Mouse (Mus musculus) liver, embryonic 14.5 days (tissue): Measurements from ENCODE around the gene Paqr7. TPM values are rescaled to one million over a fixed set of nuclear protein-coding genes. Genes with fewer than 3 reads are reported as not detected.
"Not testable (repeated sequence)": the region's sequence is repeated elsewhere in the genome, so short reads cannot be mapped to it uniquely, and the experiment has no call there.

Experiments used
- ATAC-seq: fragments of 200-750 bp; cut with Nextera tagmentation; 2 replicates; pipeline ENCODE4 v1.8.0; 2017; ENCODE audit warnings: moderate number of reproducible peaks, mild to moderate bottlenecking, moderate library complexity; ENCODE audit not compliant: insufficient read depth
- DNase-seq, 3 experiments: peaks; one replicate each; pipeline ENCODE4 v3.0.0-alpha.2; 2012 to 2013; ENCODE audit warnings: low read depth in 3 of 3, low spot score in 3 of 3
- H3K27ac ChIP-seq: fragments of 300-500 bp; sonication (generic); 2 replicates; pipeline ENCODE4 v1.5.1; 2014; ENCODE audit warnings: moderate library complexity, mild to moderate bottlenecking, control low read depth, inconsistent platforms
- H3K27me3 ChIP-seq: fragments of 300-500 bp; sonication (generic); 2 replicates; pipeline ENCODE4 v1.6.1; 2014; ENCODE audit warnings: mild to moderate bottlenecking, low read length, moderate library complexity; ENCODE audit not compliant: control insufficient read depth, insufficient read depth
- H3K36me3 ChIP-seq: fragments of 300-500 bp; sonication (generic); replicated peaks from 2 replicates; pipeline ENCODE4 v1.6.1; 2014; ENCODE audit warnings: low read depth; ENCODE audit not compliant: control insufficient read depth, insufficient read depth
- H3K4me1 ChIP-seq, 2 experiments: fragments of 200-500 bp in 1 of 2; fragments of 300-500 bp in 1 of 2; sonication (generic) in 1 of 2; replicated peaks; 2 replicates each; pipeline ENCODE4 v1.6.1; 2012 to 2014; ENCODE audit warnings: antibody characterized with exemption in 1 of 2, inconsistent platforms in 1 of 2, low read length in 1 of 2; ENCODE audit not compliant: control insufficient read depth in 2 of 2, insufficient read depth in 2 of 2
- H3K4me2 ChIP-seq: fragments of 300-500 bp; sonication (generic); 2 replicates; pipeline ENCODE4 v1.6.1; 2014; ENCODE audit warnings: low read depth, mild to moderate bottlenecking, control low read depth, moderate library complexity
- H3K4me3 ChIP-seq, 2 experiments: fragments of 200-500 bp in 1 of 2; fragments of 300-500 bp in 1 of 2; sonication (generic) in 1 of 2; 2 replicates each; pipeline ENCODE4 v1.5.1; 2012 to 2014; ENCODE audit warnings: low read depth in 2 of 2, low read length in 2 of 2, mild to moderate bottlenecking in 2 of 2, control low read depth in 1 of 2, inconsistent platforms in 1 of 2, moderate library complexity in 1 of 2; ENCODE audit not compliant: insufficient read depth in 1 of 2
- H3K9ac ChIP-seq: fragments of 300-500 bp; sonication (generic); replicated peaks from 2 replicates; pipeline ENCODE4 v1.6.1; 2014; ENCODE audit warnings: mild to moderate bottlenecking, control low read depth, moderate library complexity
- H3K9me3 ChIP-seq: fragments of 300-500 bp; sonication (generic); 2 replicates; pipeline ENCODE4 v1.6.1; 2016; ENCODE audit warnings: low read length, mixed read lengths; ENCODE audit not compliant: control insufficient read depth
- CTCF ChIP-seq: IDR thresholded peaks from 2 replicates; pipeline ENCODE4 v1.5.1; 2016; ENCODE audit warnings: antibody characterized with exemption, low read depth, control low read depth
- EP300 ChIP-seq: IDR thresholded peaks from 2 replicates; pipeline ENCODE4 v1.6.1; 2016; ENCODE audit warnings: antibody characterized with exemption, low read depth
- WGBS: fragments of 180-500 bp; shearing (Covaris S2); extraction: QIAGEN DNeasy Blood & Tissue Kit; methylation state at CpG from one replicate; pipeline ENCODE4 v1.1.7; 2014; ENCODE audit not compliant: insufficient replicate concordance; 5-methylcytosine and 5-hydroxymethylcytosine counted together
- polyA plus RNA-seq, 2 experiments: library from polyadenylated mRNA; depleted of rRNA in 1 of 2; stranded (reverse) in 1 of 2; unstranded in 1 of 2; fragments of >200 nt; fragmentation: Nextera tagmentation in 1 of 2; extraction: Ambion mirVana in 1 of 2; gene quantifications; 2 replicates each; pipeline versions ENCODE4 v1.2.1 to v1.2.3; 2012 to 2014

Paqr7 gene
- polyA plus RNA-seq, 2 experiments = 1.9 to 4.1 TPM

GRCm38 (mm10) chr4:134497986-134498731 lies 1.7 kb downstream of the Paqr7 start:
- Histone ChIP-seq H3K4me3 (no peak overlapping the region), H3K27ac (no peak overlapping the region), H3K9ac (no peak overlapping the region), H3K4me2 (peak overlapping the region; percentile 74), H3K4me1 (peaks cover 25 to 34% of the 10 kb centered on the region in 2 experiments), H3K36me3 (no peaks in the 10 kb centered on the region), H3K9me3 (no peaks in the 10 kb centered on the region), H3K27me3 (no peaks in the 10 kb centered on the region; the same call in 1 of the 2 replicates)
- TF ChIP-seq CTCF (no peak), EP300 (no peak)
- DNase-seq (no peak), ATAC-seq (no peak)
- 50% methylated on average over 12 of the region's 12 CpGs for WGBS

- WGBS = 50% methylated on average over 6 of the region's 6 CpGs
- H3K36me3 ChIP-seq, ATAC-seq, H3K9me3 ChIP-seq, H3K9ac ChIP-seq, DNase-seq, H3K4me3 ChIP-seq, H3K27me3 ChIP-seq, H3K27ac ChIP-seq, H3K4me2 ChIP-seq: not testable (repeated sequence)
- H3K4me1 ChIP-seq = peaks cover 25 to 40% of the 10 kb centered on the region in 2 experiments
These were observed 2.5 kb downstream of the Paqr7 start for GRCm38 (mm10) chr4:134498983-134499382.

- no peak for ATAC-seq
- Histone ChIP-seq H3K4me1 (peaks cover 27 to 36% of the 10 kb centered on the region in 2 experiments), H3K9ac (no peak overlapping the region), H3K27ac (no peak overlapping the region), H3K36me3 (no peaks in the 10 kb centered on the region), H3K9me3 (no peaks in the 10 kb centered on the region), H3K4me2 (no peak overlapping the region), H3K27me3 (no peaks in the 10 kb centered on the region), H3K4me3 (no peak overlapping the region)
- no peak for TF ChIP-seq CTCF
- no peak for TF ChIP-seq EP300
- no peak for DNase-seq
- 82% methylated on average over 6 of the region's 6 CpGs for WGBS
These were observed 4.6 kb downstream of the Paqr7 start for GRCm38 (mm10) chr4:134501095-134501494.

- peak overlapping the region in 1 of 2 experiments; percentile 14; a peak in 1 of 4 replicates for H3K4me3 ChIP-seq
- H3K27me3 ChIP-seq = no peaks in the 10 kb centered on the region
- TF ChIP-seq CTCF (no peak), EP300 (no peak)
- H3K9ac ChIP-seq = peak overlapping the region; percentile 12; the same call in 1 of the 2 replicates
- peak overlapping the region; percentile 40 for H3K4me2 ChIP-seq
- 24% methylated on average over 4 of the region's 4 CpGs for WGBS
- H3K4me1 ChIP-seq = peaks cover 34 to 42% of the 10 kb centered on the region in 2 experiments
- H3K36me3 ChIP-seq = no peaks in the 10 kb centered on the region
- no peaks in the 10 kb centered on the region for H3K9me3 ChIP-seq
- peak; percentile 53 to 59 (median 56) for DNase-seq
- H3K27ac ChIP-seq = peak overlapping the region; percentile 5
- ATAC-seq = peak; percentile 60
These were observed 7.3 kb downstream of the Paqr7 start for GRCm38 (mm10) chr4:134503686-134504357.

- H3K27me3 ChIP-seq = no peaks in the 10 kb centered on the region
- no peaks in the 10 kb centered on the region for H3K36me3 ChIP-seq
- 37% methylated on average over 4 of the region's 4 CpGs for WGBS
- no peaks in the 10 kb centered on the region for H3K9me3 ChIP-seq
- peaks cover 37 to 46% of the 10 kb centered on the region in 2 experiments for H3K4me1 ChIP-seq
- H3K4me2 ChIP-seq = peak overlapping the region; percentile 25; the same call in 1 of the 2 replicates
- H3K27ac ChIP-seq = peak overlapping the region; percentile 75
- H3K4me3 ChIP-seq = no peak overlapping the region
- ATAC-seq (no peak), DNase-seq (peak in 1 of 3 experiments; percentile 51)
- no peak overlapping the region for H3K9ac ChIP-seq
- no peak for TF ChIP-seq CTCF
- no peak for TF ChIP-seq EP300
These were observed 8.8 kb downstream of the Paqr7 start for GRCm38 (mm10) chr4:134505303-134505789.
